Mouse (Mus musculus) brown adipose tissue, adult 24 weeks (tissue): ENCODE results near the gene Gm5678. TPM values are rescaled to one million over a fixed set of nuclear protein-coding genes. Genes with fewer than 3 reads are reported as not detected.
A peak's percentile ranks its signal among the peaks of the same experiment; 100 is the strongest.

ENCODE experiments used
- H3K27ac ChIP-seq: fragments of 200-500 bp; replicated peaks from 2 replicates; pipeline ENCODE4 v1.5.1; 2012; ENCODE audit warnings: low read depth, mild to moderate bottlenecking, low read length
- H3K4me1 ChIP-seq: fragments of 200-500 bp; 2 replicates; pipeline ENCODE4 v1.6.1; 2012; ENCODE audit warnings: low read length, mixed read lengths; ENCODE audit not compliant: control insufficient read depth, insufficient read depth, insufficient read length
- H3K4me3 ChIP-seq: fragments of 200-500 bp; 2 replicates; pipeline ENCODE4 v1.5.1; 2012; ENCODE audit warnings: low read depth, mild to moderate bottlenecking, low read length, moderate library complexity; ENCODE audit not compliant: insufficient read depth
- polyA plus RNA-seq: library from polyadenylated mRNA; stranded (reverse); fragments of >200 nt; gene quantifications from 2 replicates; pipeline ENCODE4 v1.2.4, GENCODE M21; 2012; ENCODE audit not compliant: missing spikeins, insufficient read depth, insufficient read length

The Gm5678 gene
- polyA plus RNA-seq, result not detected in 2 replicates

DNA sequence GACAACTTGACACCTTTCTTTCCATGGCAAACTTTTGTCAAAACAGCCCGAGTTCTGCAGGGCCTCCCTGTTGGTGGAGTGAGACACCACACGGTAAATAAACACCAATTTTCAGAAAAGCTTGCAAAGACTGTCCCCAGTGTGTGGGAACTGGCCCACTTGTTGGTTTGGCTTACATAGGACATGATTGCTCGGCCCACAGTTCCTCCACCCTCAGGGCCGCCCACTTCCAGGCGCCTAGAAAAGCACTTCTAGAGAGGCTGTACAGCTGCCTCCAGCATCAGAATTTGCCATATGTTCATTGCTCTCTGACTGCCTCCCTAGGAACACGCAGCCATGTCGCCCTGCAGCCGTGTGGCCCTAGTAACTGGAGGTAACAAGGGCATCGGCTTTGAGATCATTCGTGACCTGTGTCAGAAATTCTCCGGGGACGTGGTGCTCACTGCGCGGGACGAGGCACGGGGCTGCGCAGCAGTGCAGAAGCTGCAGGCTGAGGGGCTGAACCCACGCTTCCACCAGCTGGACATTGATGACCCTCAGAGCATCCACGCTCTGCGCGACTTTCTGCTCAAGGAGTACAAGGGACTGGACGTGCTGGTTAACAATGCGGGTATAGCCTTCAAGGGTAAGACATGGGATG, at the start of gene Gm5678:
Gene Gm5678 (plus strand): TSS at position 337 of the 640 bp plus-strand sequence.
- Histone ChIP-seq H3K4me3 (no peak within 1 kb of the TSS), H3K27ac (no peak within 1 kb of the TSS), H3K4me1 (peaks cover 2% of the 10 kb centered on the region; the same call in 1 of the 2 replicates)

DNA sequence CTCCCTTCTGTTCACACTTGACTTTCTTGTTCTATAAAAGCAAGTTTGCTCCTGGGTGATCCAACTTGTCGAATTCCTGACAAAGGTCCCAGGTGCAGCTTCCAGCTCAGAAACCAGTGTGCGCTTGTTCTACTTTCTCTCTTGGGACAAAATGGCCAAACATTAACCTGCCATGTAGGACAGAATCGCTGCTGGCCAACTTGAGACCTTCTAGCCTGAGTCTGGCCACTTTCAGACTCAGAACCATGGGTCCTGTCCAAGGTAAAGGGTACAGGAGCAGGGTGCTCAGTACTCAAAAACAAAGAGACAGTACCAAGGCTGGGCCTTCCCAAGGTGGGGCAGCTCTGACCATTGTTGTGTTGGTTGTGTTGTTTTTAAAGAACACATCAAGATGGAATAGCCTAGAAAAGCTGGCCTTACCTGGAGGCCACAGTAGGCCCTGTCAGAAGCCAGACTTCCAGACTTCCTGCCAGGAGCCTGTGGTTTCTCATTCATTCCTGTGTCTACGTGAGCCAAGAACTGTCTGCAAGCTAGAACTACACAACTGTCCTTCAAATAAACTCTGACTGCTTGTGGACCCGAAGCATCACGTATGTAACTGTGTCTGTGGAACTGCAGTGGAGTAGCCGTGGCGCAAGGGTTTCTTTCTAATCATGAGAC, 49.4 kb upstream of the Gm5678 start:
- Histone ChIP-seq H3K4me3 (no peak overlapping the region), H3K27ac (no peak overlapping the region)

DNA sequence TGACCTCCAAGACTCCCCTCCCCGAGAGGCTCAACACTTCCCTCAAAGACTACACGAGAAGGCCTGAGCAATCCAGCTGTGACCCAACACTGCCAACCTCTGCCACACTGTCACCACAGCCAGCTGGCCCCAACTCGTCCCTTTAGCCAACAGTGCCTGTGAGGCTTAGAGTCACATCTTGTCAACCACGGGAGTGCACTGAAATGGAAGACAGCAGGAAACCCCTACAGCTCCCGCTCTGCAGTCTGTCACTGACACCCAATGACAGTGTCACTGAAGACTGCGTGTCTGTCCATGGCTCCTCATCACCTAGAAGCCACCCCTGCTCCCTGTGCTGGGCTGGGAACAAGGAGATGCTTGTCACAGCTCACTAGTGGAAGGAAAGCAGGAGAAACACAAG, 46.8 kb upstream of the Gm5678 start:
- Histone ChIP-seq H3K4me3 (no peak overlapping the region), H3K4me1 (no peaks in the 10 kb centered on the region; the same call in 1 of the 2 replicates), H3K27ac (peak overlapping the region; percentile 46; the same call in 1 of the 2 replicates)

More for the DNA sequence above, 49.4 kb upstream of the Gm5678 start:
- H3K4me1 ChIP-seq, result no peaks in the 10 kb centered on the region; the same call in 1 of the 2 replicates

DNA sequence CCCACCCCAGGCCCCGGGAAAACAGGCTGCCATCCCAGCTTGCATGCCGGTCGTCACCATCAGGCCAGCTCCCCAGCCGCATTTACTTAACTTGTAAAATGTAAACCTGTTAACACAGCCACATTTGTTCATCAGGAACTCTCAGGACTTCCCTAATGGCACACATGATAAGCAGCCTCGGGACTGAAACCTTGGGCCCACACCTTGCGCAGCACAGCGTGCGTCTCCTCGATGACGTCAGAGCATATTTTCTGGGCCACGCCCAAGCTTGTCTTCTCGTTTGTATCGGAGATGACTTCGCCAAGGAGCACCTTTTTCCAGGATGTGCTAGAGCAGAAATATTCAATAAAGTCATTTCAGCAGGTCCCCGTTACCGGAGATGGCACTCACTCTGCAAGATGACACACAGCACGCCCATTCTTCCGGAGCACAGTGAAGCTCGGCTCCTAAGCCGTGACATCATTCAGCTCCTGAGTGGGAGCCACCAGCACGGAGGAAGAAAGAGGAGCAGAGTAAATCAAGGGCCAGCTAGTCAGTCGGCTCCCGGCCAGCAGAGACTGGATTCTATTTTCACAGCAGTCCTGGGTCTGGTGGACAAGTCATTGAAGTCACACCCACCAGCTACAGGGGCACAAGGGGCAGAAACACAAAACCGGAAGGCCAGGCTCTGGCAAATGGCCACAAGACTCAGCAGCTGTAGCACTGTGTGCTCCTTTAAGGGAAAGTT, 42.8 kb upstream of the Gm5678 start:
- H3K27ac ChIP-seq, result no peak overlapping the region
- H3K4me3 ChIP-seq, result no peak overlapping the region

DNA sequence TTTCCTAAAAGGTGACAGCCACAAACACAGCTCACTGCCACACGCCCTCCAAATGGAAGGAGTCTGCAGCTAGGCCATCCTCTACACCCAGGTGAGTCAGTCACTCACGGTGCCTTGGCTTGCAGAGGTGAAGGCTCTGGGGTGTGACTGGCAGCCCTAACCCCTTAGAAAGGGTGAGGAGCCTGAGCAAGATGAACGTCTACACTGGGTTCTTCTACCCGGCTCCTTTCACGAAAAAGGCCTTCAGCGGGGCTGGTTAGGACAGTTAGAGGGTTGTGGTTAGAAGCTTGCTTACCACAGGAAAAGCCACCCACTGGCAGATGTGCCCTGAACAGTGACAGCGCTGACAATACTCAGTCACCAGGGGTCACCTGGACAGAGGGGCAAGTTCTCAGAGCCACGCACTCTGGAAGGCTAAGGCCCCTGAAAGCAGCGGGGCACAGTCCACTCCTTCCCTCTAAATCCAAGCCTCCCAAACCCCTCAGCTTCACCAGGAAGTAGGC, 42.1 kb upstream of the Gm5678 start:
- no peak overlapping the region for H3K27ac ChIP-seq
- H3K4me1 ChIP-seq, result no peaks in the 10 kb centered on the region
- H3K4me3 ChIP-seq, result no peak overlapping the region

More for the DNA sequence above, 42.8 kb upstream of the Gm5678 start:
- no peaks in the 10 kb centered on the region; the same call in 1 of the 2 replicates for H3K4me1 ChIP-seq

DNA sequence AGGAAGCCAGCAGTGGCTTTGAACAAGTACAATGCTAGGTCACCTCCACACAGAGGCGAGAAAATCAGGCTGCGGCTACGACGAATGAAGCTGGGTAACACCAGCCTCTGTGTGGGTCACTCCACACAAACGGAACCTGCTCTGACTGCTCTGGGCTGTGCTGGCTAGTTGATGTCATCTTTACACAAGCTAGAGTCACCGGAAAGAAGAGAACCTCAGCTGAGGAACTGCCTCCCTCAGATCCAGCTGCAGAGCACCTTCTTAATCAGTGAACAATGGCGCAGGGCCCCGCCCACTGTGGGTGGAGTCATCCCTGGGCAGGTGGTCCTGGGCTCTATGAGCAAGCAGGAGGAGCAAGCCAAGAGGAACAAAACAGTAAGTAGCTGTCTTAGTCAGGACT, 41.5 kb upstream of the Gm5678 start:
- H3K4me1 ChIP-seq, result no peaks in the 10 kb centered on the region
- no peak overlapping the region for H3K4me3 ChIP-seq
- H3K27ac ChIP-seq, result no peak overlapping the region

DNA sequence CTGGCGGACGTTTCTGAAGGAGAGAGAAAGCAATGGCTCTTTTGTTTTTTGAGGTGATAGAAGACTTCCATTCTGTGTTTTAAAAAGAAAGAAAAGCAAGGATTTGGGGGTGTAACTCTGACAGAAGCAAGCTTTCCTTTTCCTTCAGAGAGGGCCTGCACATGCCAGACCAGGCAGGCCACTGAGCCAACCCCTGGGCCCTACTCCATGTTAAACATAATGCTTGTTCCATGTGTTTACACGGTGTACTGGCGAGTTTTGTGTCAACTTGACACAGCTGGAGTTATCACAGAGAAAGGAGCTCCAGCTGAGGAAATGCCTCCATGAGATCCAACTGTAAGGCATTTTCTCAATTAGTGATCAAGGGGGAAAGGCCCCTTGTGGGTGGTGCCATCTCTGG, 39.6 kb upstream of the Gm5678 start:
- no peak overlapping the region for H3K27ac ChIP-seq
- H3K4me3 ChIP-seq, result no peak overlapping the region
- peaks cover 3% of the 10 kb centered on the region; the same call in 1 of the 2 replicates for H3K4me1 ChIP-seq

DNA sequence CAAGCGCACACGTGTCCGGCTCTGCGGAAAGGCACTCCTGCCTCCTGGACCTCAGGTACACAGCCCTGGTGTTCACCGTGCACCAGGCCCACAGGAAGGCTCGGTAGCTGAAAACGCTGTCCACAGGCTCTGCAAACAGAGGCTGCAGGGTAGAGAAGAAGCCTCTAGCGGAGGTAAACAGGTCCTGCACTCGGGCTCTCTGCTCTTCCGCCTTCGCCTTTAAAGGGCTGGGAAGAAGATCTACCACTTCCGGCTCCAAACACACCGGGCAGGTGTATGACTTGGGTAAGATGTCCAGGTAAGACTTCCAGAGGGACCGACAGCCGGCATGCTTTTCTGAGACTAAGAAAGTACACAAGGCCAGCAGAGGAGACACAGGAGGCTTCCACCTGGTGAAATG, 37.0 kb upstream of the Gm5678 start:
- no peak overlapping the region for H3K27ac ChIP-seq
- H3K4me3 ChIP-seq, result no peak overlapping the region
- H3K4me1 ChIP-seq, result peaks cover 4% of the 10 kb centered on the region; the same call in 1 of the 2 replicates

DNA sequence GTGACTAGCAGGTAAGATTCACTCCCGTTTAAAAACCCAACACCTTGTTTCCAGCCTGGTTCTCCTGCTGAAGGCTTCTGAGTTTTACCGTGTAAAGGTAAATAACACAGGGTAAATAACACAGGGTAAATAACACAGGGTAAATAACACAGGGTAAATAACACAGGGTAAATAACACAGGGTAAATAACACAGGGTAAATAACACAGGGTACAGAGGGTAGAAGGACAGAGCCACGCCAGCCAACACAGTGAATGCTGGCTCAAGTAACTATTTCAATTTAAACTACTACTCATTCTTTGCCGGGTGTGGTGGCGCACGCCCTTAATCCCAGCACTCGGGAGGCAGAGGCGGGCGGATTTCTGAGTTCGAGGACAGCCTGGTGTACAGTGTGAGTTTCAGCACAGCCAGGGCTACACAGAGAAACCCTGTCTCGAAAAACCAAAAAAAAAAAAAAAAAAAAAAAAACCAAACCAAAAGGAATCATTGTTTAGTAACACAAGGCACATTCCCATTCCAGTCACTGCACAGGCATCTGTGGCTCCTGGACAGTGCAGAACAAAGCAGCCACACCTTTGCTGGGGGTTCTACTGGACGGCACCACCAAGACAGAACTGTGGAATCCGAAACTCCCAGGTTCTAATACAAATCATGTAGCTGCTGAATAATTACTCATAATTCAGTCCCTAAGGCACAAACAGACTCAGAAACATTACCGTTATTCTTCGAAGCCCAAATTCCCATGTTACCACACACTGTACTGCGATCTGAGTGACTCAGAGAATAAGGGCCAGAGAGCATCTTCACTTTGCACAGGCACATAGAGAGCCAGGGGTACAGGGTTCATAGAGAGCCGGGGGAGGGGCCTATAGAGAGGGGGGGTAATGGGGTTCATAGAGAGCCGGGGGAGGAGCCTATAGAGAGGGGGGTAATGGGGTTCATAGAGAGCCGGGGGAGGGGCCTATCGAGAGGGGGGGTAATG, 36.2 kb upstream of the Gm5678 start:
- peaks cover 4% of the 10 kb centered on the region; the same call in 1 of the 2 replicates for H3K4me1 ChIP-seq
- H3K27ac ChIP-seq, result no peak overlapping the region

DNA sequence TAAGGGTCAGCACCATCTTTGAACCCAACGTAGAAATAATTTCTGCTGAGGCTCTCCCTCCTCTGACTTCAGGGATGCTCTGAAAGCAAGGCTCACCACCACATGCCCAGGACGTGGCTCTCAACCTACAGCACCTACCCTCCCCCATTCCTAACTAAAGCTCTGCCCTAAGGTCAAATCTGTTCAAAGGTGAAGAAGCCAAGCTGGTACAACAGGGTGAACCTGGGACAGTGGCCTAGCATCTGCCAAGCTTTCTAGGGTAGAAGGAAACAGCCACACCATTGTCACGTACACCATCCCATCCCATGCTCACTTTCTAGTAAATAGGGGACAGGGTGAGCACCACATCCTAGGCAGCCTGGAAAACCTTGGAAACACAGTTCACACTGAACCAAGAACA, 35.2 kb upstream of the Gm5678 start:
- Histone ChIP-seq H3K27ac (peak overlapping the region; percentile 83), H3K4me1 (peaks cover 4% of the 10 kb centered on the region; the same call in 1 of the 2 replicates), H3K4me3 (no peak overlapping the region)

More for the DNA sequence above, 36.2 kb upstream of the Gm5678 start:
- H3K4me3 ChIP-seq, result no peak overlapping the region

DNA sequence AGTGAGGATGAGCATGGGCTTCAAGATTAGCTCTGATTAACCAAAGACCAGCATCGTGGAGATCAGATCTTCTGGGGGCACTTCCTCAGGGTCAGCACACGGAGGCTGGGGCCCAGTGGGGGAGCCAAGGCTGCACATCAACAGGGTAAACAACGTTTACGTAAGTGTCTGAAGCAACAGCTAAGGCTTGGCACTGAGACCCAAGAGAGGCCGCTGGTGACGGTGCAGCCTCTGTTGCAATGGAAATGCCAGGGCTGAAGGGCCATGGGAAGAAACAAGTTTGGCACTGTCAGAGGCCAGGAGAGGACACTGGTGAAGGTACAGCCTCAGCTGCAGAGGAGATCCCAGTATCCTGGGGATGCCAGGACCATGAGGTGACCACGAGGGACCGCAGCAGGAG, 34.5 kb upstream of the Gm5678 start:
- peaks cover 4% of the 10 kb centered on the region; the same call in 1 of the 2 replicates for H3K4me1 ChIP-seq
- peak overlapping the region; percentile 83 for H3K27ac ChIP-seq
- no peak overlapping the region for H3K4me3 ChIP-seq

DNA sequence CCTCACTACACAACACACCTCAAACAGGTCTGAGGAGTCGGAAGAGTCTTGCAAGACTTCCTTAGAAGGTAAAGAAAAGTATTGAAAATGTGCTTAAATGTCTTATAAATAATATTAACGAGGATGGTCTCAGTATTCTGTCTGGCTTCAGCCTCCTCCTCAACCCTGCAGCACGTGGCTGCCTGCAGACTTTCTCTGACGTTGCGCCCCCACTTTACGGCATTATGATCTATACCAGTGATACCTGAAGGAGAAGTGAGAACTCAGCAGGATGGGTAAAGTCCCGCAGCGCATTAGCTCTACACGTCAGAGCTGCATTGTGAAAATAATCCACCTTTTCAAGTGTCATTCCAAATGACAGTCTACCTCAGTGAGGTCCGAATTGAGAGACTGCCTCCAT, 33.4 kb upstream of the Gm5678 start:
- H3K4me1 ChIP-seq, result peaks cover 4% of the 10 kb centered on the region; the same call in 1 of the 2 replicates

DNA sequence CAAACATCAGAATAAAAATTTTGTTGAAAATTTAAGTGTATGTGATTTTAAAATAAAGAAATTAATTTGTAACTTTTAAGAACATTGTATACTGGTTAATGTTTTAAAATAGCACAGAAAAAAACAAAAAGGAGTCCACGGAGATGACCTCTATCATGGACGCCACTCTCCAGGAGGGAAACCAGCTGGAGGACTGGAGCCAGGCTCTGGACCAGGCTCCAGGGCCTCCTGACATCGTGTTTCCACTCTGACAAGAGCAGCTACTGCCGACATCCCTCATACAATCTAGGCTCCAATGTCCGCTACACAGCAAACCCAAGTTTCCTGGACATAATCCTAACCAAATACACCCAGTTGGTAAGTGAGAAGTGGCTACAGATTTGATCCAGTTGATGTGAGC, 32.1 kb upstream of the Gm5678 start:
- no peak overlapping the region for H3K27ac ChIP-seq
- H3K4me1 ChIP-seq, result peaks cover 4% of the 10 kb centered on the region; the same call in 1 of the 2 replicates
- no peak overlapping the region for H3K4me3 ChIP-seq

More for the DNA sequence above, 33.4 kb upstream of the Gm5678 start:
- Histone ChIP-seq H3K27ac (no peak overlapping the region), H3K4me3 (no peak overlapping the region)

DNA sequence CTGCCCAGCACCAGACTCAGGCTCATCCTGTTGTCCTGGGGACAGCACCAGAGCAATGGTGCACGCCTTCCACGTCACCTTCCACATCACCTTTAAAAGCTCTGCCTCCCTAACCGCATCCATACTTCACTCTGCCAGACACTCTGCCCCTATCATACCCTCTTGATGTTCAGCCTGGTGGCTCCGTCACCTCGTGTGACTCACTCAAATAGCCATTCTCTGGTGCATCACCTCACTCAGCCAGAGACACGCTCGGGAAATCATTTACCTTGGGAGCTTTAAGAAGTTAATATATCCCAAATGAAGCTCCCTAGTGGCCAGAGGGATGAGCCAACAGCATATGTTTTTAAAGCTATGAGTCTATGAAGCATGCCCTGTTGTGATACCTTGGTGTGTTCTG, 31.1 kb upstream of the Gm5678 start:
- H3K27ac ChIP-seq, result no peak overlapping the region
- H3K4me3 ChIP-seq, result no peak overlapping the region
- peaks cover 4% of the 10 kb centered on the region; the same call in 1 of the 2 replicates for H3K4me1 ChIP-seq
